Mouse (Mus musculus) ES-E14 (cell line): Measurements from ENCODE around the gene Gm1110.
"Not testable (repeated sequence)": the region's sequence is repeated elsewhere in the genome, so short reads cannot be mapped to it uniquely, and the experiment has no call there.

Experiments used
- CHD2 ChIP-seq: IDR thresholded peaks from 2 replicates; pipeline ENCODE4 v1.6.1; 2014; ENCODE audit warnings: mild to moderate bottlenecking, low read depth, low read length, inconsistent platforms
- HCFC1 ChIP-seq: IDR thresholded peaks from 2 replicates; pipeline ENCODE4 v1.6.1; 2012; ENCODE audit warnings: low read length, inconsistent platforms, borderline replicate concordance; ENCODE audit not compliant: insufficient read depth
- ZC3H11A ChIP-seq: IDR thresholded peaks from 2 replicates; pipeline ENCODE4 v1.6.1; 2012; ENCODE audit warnings: low read depth, mild to moderate bottlenecking, inconsistent platforms, low read length, borderline replicate concordance

GRCm38 (mm10) chr9:26869856-26870255, 53.1 kb downstream of the Gm1110 start:
- TF ChIP-seq HCFC1, CHD2, ZC3H11A: not testable (repeated sequence)
